Mouse (Mus musculus) midbrain, embryonic 11.5 days (tissue): ENCODE data around the gene Rpl3. TPM values are rescaled to one million over a fixed set of nuclear protein-coding genes. Genes with fewer than 3 reads are reported as not detected.

Experiments
- ATAC-seq: fragments of 200-750 bp; cut with Nextera tagmentation; 2 replicates; pipeline ENCODE4 v1.8.0; 2017; ENCODE audit warnings: moderate TSS enrichment, moderate library complexity; ENCODE audit not compliant: low FRiP score
- DNase-seq: peaks from one replicate; pipeline ENCODE4 v3.0.0; 2015; ENCODE audit warnings: low spot score; ENCODE audit errors: missing footprints
- H3K27ac ChIP-seq: fragments of 300-500 bp; sonication (generic); 2 replicates; pipeline ENCODE4 v1.5.1; 2014; ENCODE audit warnings: low read depth, low read length
- H3K27me3 ChIP-seq: fragments of 300-500 bp; sonication (generic); 2 replicates; pipeline ENCODE4 v1.6.1; 2014; ENCODE audit warnings: mild to moderate bottlenecking, low read length, moderate library complexity, mixed read lengths; ENCODE audit not compliant: control insufficient read depth, insufficient read depth
- H3K36me3 ChIP-seq: fragments of 300-500 bp; sonication (generic); 2 replicates; pipeline ENCODE4 v1.6.1; 2014; ENCODE audit warnings: mild to moderate bottlenecking, low read length, moderate library complexity, mixed read lengths; ENCODE audit not compliant: control insufficient read depth, insufficient read depth
- H3K4me1 ChIP-seq: fragments of 300-500 bp; sonication (generic); 2 replicates; pipeline ENCODE4 v1.6.1; 2014; ENCODE audit warnings: low read length; ENCODE audit not compliant: control insufficient read depth, insufficient read depth
- H3K4me2 ChIP-seq: fragments of 300-500 bp; sonication (generic); 2 replicates; pipeline ENCODE4 v1.6.1; 2014; ENCODE audit warnings: mild to moderate bottlenecking, moderate library complexity
- H3K4me3 ChIP-seq: fragments of 300-500 bp; sonication (generic); 2 replicates; pipeline ENCODE4 v1.5.1; 2014; ENCODE audit warnings: low read depth, low read length
- H3K9ac ChIP-seq: fragments of 300-500 bp; sonication (generic); 2 replicates; pipeline ENCODE4 v1.6.1; 2014; ENCODE audit warnings: low read length
- H3K9me3 ChIP-seq: fragments of 300-500 bp; sonication (generic); 2 replicates; pipeline ENCODE4 v1.6.1; 2016; ENCODE audit warnings: low read length; ENCODE audit not compliant: control insufficient read depth
- WGBS: fragments of 180-500 bp; shearing (Covaris S2); extraction: QIAGEN DNeasy Blood & Tissue Kit; methylation state at CpG from one replicate; pipeline ENCODE4 v1.1.7; 2014; 5-methylcytosine and 5-hydroxymethylcytosine counted together
- polyA plus RNA-seq: library from polyadenylated mRNA; unstranded; fragments of >200 nt; fragmentation: Nextera tagmentation; extraction: Ambion mirVana; gene quantifications from 2 replicates; pipeline ENCODE4 v1.2.1, GENCODE M21; 2014

Rpl3 gene
- 1,032 and 1,053 TPM in 2 replicates for polyA plus RNA-seq

GRCm38 (mm10) chr15:80091121-80091955 is at the start of gene Rpl3, which contains the start of gene Syngr1:
Gene Rpl3 (minus strand): TSS chr15:80091868.
Gene Syngr1 (plus strand): TSS chr15:80091334.
- ATAC-seq (peak; percentile 74), DNase-seq (peak; percentile 97)
- H3K9me3 ChIP-seq, result no peaks in the 10 kb centered on the region
- peak within 1 kb of the TSS; percentile 68 for H3K4me3 ChIP-seq
- no peaks in the 10 kb centered on the region for H3K36me3 ChIP-seq
- peaks cover 19% of the 10 kb centered on the region for H3K27me3 ChIP-seq
- no peak within 1 kb of the TSS for H3K27ac ChIP-seq
- under 1% methylated on average over 82 of the region's 86 CpGs for WGBS
- 0 out of 2 replicates have a peak, but pooled peaks cover 2% of the 10 kb centered on the region for H3K4me1 ChIP-seq
- peak within 1 kb of the TSS; percentile 93 for H3K4me2 ChIP-seq
- peak within 1 kb of the TSS; percentile 74 for H3K9ac ChIP-seq

- Histone ChIP-seq H3K4me3 (no peak overlapping the region), H3K9me3 (no peaks in the 10 kb centered on the region), H3K4me1 (no peaks in the 10 kb centered on the region), H3K4me2 (no peak overlapping the region), H3K27me3 (no peaks in the 10 kb centered on the region), H3K9ac (no peak overlapping the region), H3K27ac (no peak overlapping the region), H3K36me3 (no peaks in the 10 kb centered on the region)
- ATAC-seq, result no peak
- no peak for DNase-seq
- 92% methylated on average over 3 of the region's 3 CpGs for WGBS
Observed at GRCm38 (mm10) chr15:80140878-80141277, 49.2 kb upstream of the Rpl3 start.

- no peaks in the 10 kb centered on the region for H3K27me3 ChIP-seq
- no peaks in the 10 kb centered on the region for H3K36me3 ChIP-seq
- no peak overlapping the region for H3K4me2 ChIP-seq
- no peak overlapping the region for H3K27ac ChIP-seq
- ATAC-seq, result no peak
- DNase-seq, result no peak
- H3K4me1 ChIP-seq, result no peaks in the 10 kb centered on the region
- no peak overlapping the region for H3K4me3 ChIP-seq
- H3K9me3 ChIP-seq, result no peaks in the 10 kb centered on the region
- WGBS, result 94% methylated on average over 2 of the region's 2 CpGs
- H3K9ac ChIP-seq, result no peak overlapping the region
Observed at GRCm38 (mm10) chr15:80140302-80140701, 48.6 kb upstream of the Rpl3 start.

DNA sequence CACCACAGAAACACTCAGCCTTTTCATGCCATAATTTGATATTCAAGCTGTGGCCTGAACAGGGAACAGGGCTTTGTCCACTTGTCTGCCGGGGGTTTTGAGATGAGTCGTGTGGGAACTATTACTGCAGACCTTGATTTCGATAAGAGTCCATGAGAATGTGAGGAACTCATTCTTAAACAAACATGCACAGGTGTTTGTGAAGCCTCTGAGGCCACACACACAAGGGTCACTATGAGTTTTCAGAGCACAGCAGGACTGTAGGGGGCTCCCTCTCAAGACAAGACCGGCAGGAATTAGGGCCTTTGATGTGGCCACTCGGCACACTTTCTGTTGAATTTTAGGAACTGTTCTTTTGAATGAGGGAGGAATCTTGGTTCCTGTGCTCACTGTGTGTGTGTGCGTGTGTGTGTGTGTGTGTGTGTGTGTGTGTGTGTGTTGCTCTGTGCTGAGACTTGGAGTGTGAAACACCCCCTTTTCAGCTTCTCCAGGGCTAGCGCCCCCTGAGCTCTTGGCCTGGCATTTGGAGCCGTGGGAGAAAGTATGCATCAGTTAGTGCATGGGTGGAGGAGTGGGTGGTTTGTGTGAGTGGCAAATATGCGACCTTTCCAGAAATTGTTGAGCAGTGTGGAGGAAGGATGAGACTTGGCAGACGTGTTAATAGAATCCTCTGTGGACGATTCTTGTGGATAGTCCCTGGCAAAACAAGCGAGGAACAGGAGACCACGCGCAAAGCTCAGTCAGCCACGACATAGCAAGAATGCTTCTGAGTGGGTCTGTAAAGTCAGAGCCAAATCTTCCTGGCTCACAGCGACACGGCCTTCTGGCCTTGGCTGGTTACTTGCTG is 46.5 kb upstream of the Rpl3 start:
- no peak overlapping the region for H3K27ac ChIP-seq
- 74% methylated on average over 17 of the region's 17 CpGs for WGBS
- DNase-seq, result peak; percentile 75

GRCm38 (mm10) chr15:80136645-80137044 is 45.0 kb upstream of the Rpl3 start:
- no peaks in the 10 kb centered on the region for H3K36me3 ChIP-seq
- ATAC-seq, result no peak
- WGBS, result 99% methylated on average over 3 of the region's 3 CpGs

More for the DNA sequence above, 46.5 kb upstream of the Rpl3 start:
- Histone ChIP-seq H3K9me3 (no peaks in the 10 kb centered on the region), H3K4me3 (no peak overlapping the region), H3K36me3 (no peaks in the 10 kb centered on the region), H3K4me2 (no peak overlapping the region), H3K9ac (no peak overlapping the region), H3K4me1 (peaks cover 13% of the 10 kb centered on the region), H3K27me3 (no peaks in the 10 kb centered on the region)
- ATAC-seq, result no peak

GRCm38 (mm10) chr15:80135499-80135898 is 43.8 kb upstream of the Rpl3 start:
- Histone ChIP-seq H3K4me3 (no peak overlapping the region), H3K9me3 (no peaks in the 10 kb centered on the region), H3K9ac (no peak overlapping the region), H3K27ac (no peak overlapping the region), H3K4me1 (peaks cover 13% of the 10 kb centered on the region), H3K36me3 (no peaks in the 10 kb centered on the region), H3K27me3 (no peaks in the 10 kb centered on the region), H3K4me2 (no peak overlapping the region)
- 92% methylated on average over 2 of the region's 2 CpGs for WGBS
- no peak for ATAC-seq
- no peak for DNase-seq

More at GRCm38 (mm10) chr15:80136645-80137044, 45.0 kb upstream of the Rpl3 start:
- Histone ChIP-seq H3K27ac (no peak overlapping the region), H3K9ac (no peak overlapping the region), H3K4me2 (no peak overlapping the region), H3K4me1 (peaks cover 13% of the 10 kb centered on the region), H3K9me3 (no peaks in the 10 kb centered on the region), H3K4me3 (no peak overlapping the region), H3K27me3 (no peaks in the 10 kb centered on the region)
- DNase-seq, result peak; percentile 62

DNA sequence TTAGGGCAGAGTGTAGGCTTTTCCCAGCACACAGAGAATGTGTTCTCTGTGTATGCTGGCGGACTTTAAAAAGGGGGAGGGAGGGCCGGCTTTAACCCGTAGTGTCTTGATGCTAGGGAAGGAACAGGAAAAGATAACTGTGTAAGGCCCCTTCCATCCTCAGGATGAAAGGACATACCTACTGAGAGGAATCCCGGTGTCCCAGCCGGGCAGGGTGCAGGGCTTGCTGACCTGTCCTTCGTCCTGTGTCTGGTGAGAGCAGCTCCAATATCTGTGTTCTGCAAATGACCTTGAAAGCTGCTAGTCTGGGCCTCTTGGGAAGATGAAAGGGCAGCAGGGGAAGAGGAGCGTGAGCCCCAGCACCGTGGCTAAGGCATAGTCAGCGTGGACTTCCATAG is 42.8 kb upstream of the Rpl3 start:
- Histone ChIP-seq H3K9me3 (no peaks in the 10 kb centered on the region), H3K4me1 (peaks cover 13% of the 10 kb centered on the region), H3K9ac (peak overlapping the region; percentile 96), H3K4me3 (peak overlapping the region; percentile 77), H3K36me3 (no peaks in the 10 kb centered on the region), H3K4me2 (peak overlapping the region; percentile 92), H3K27ac (peak overlapping the region; percentile 99), H3K27me3 (no peaks in the 10 kb centered on the region)
- DNase-seq (no peak), ATAC-seq (no peak)
- 64% methylated on average over 9 of the region's 9 CpGs for WGBS

GRCm38 (mm10) chr15:80133682-80134449 is 42.2 kb upstream of the Rpl3 start:
- Histone ChIP-seq H3K9ac (peak overlapping the region; percentile 96), H3K4me1 (peaks cover 13% of the 10 kb centered on the region), H3K36me3 (no peaks in the 10 kb centered on the region), H3K27ac (peak overlapping the region; percentile 99), H3K9me3 (no peaks in the 10 kb centered on the region), H3K4me3 (peak overlapping the region; percentile 77), H3K27me3 (no peaks in the 10 kb centered on the region), H3K4me2 (peak overlapping the region; percentile 92)
- ATAC-seq (peak; percentile 22), DNase-seq (peak; percentile 92)
- 16% methylated on average over 14 of the region's 14 CpGs for WGBS
